Mouse (Mus musculus): ENCODE measurements at regions not wholly inside any gene's neighbourhood (a gene's known extent, or its start where the extent isn't known, plus 50 kb on each side); places are given as distances from the start of the nearest gene placed in this dataset.

DNA sequence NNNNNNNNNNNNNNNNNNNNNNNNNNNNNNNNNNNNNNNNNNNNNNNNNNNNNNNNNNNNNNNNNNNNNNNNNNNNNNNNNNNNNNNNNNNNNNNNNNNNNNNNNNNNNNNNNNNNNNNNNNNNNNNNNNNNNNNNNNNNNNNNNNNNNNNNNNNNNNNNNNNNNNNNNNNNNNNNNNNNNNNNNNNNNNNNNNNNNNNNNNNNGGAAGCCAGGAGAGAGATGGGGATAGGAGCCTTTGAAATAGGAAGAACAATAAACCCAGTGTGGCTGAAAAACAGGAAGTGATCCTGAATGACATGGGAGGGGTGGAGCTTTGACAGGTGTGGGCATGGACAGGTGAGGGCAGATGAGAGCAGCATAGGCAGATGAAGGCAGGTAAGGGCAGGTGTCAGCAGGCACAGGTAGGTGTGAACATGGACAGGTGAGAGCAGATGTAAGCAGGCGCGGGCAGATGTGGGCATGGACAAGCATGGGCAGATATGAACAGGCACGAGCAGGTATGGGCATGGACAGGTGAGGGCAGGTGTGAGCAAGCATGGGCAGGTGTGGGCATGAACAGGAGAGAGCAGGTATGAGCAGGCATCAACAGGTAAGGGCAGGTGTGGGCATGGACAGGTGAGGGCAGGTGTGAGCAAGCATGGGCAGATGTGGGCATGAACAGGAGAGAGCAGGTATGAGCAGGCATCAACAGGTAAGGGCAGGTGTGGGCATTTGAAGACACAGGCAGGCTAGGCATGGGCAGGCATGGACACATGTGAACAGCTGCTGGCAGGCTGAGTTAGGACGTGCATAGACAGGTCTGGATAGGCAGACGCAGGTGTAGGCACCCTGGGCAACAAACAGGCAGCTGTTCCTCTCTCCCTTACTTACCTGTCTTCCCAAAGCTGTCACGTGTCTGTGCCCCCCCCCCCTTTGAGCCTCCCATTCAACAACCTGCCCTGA, 135.2 kb upstream of the Zmiz1 start:
- H3K9ac ChIP-seq: no peak overlapping the region
- 0 out of 2 replicates have a peak, but pooled peaks have one; percentile 52 for ATAC-seq (ENCODE audit: insufficient number of reproducible peaks, insufficient read depth, low FRiP score, low TSS enrichment)

DNA sequence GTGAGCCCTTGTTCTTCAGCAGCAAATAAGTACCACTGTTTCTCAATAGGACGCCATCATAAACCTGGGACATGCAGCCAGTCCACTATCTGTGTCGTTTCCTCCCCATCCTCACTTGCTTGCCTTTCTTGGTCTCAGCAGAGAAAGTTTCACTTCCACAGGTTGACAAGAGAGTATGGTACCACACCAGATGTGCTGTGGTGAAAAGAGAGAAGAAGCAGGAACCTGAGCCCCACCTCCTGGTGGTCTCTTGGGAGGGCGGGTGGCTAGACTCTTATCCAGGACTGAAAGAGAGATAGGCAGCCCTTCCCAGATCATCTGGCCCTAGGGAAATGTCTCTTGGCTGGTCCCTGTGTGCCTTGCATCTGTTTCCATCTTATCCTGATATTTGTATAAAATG, 133.1 kb upstream of the Zmiz1 start:
- no peaks in the 10 kb centered on the region for H3K36me3 ChIP-seq
- 87% methylated on average over 3 of the region's 3 CpGs for WGBS
- no peak overlapping the region for H3K4me3 ChIP-seq
- H3K4me2 ChIP-seq (replicated peaks): no peak overlapping the region
- no peaks in the 10 kb centered on the region for H3K27me3 ChIP-seq
- H3K9me3 ChIP-seq: no peaks in the 10 kb centered on the region
- 0 out of 2 replicates have a peak, but pooled peaks cover 6% of the 10 kb centered on the region for H3K4me1 ChIP-seq
- H3K27ac ChIP-seq: no peak overlapping the region
- no peak for ATAC-seq (ENCODE audit: insufficient number of reproducible peaks, insufficient read depth, low FRiP score, low TSS enrichment)
- H3K9ac ChIP-seq: no peak overlapping the region

More for the DNA sequence above, 135.2 kb upstream of the Zmiz1 start:
- Histone ChIP-seq H3K27me3 (no peaks in the 10 kb centered on the region), H3K27ac (no peak overlapping the region), H3K4me1 (peaks cover 8% of the 10 kb centered on the region), H3K36me3 (no peaks in the 10 kb centered on the region), H3K9me3 (no peaks in the 10 kb centered on the region), H3K4me3 (no peak overlapping the region), H3K4me2 (replicated peaks) (no peak overlapping the region)
- 83% methylated on average over 6 of the region's 6 CpGs for WGBS

DNA sequence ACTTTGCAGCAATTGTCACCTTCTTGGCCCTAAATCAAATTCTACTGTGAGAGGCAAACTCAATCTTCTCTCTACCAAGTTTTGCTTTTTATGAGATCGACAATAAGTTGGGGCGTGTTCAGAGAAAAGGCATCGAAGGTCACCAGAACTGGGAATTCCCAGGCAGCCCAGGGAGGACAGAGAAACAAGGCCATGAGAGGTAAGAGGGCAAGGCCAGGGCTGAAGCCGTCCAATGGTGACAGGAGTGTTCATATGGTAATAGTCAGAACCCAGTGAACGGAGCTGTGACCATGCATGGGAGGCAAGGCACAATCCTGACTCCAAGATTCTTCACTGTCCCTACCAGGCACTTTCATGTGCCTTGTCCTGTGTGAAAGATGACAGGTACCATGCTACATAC, 130.8 kb upstream of the Zmiz1 start:
- Histone ChIP-seq H3K9ac (no peak overlapping the region), H3K27me3 (no peaks in the 10 kb centered on the region), H3K4me3 (no peak overlapping the region), H3K9me3 (no peaks in the 10 kb centered on the region), H3K36me3 (no peaks in the 10 kb centered on the region), H3K27ac (no peak overlapping the region), H3K4me1 (0 out of 2 replicates have a peak, but pooled peaks cover 4% of the 10 kb centered on the region), H3K4me2 (replicated peaks) (no peak overlapping the region)
- 84% methylated on average over 5 of the region's 5 CpGs for WGBS
- ATAC-seq (ENCODE audit: insufficient number of reproducible peaks, insufficient read depth, low FRiP score, low TSS enrichment): no peak

DNA sequence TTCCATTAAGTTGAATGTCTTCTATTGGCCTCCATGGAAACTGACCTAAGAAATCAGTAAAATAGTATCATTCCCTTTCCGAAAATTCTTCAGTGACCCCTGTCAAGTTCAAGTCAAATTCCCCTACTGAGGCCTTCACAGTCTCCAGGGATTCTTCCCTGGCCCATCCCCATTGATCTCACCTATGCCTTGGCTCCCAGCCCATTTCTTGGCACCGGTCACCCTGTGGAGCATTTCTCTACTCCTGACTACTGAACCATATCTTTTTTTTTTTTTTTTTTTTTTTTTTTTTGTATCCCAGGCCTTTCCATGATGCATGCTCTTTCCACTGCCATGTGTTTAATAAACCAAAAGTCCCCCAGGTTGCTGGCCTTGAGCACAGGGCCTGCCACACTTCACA, 124.8 kb upstream of the Zmiz1 start:
- Histone ChIP-seq H3K27ac (no peak overlapping the region), H3K36me3 (no peaks in the 10 kb centered on the region), H3K27me3 (no peaks in the 10 kb centered on the region), H3K4me1 (peaks cover 12% of the 10 kb centered on the region), H3K9me3 (0 out of 2 replicates have a peak, but pooled peaks cover 3% of the 10 kb centered on the region), H3K4me2 (replicated peaks) (no peak overlapping the region), H3K9ac (no peak overlapping the region), H3K4me3 (no peak overlapping the region)
- no peak for ATAC-seq (ENCODE audit: insufficient number of reproducible peaks, insufficient read depth, low FRiP score, low TSS enrichment)
- 94% methylated on average over 2 of the region's 2 CpGs for WGBS

DNA sequence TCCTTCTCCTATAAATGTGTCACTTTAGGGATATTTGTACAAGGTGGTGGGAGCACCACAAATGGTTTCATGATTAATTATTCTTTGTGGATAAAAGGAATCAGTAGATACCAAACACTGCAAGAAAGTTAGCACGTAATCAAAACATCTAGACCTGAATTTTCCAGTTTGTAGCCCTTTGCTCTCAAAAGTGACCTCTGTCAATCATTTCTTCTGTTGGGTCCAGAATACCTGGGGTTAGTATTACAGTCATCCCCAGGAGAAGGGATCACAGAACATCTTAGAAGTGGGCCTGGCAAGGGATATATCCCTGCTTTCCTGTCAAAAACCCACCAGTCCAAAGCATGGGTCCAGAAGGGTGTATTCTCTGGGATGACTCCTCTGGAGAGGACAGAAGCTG, 122.1 kb upstream of the Zmiz1 start:
- ATAC-seq (ENCODE audit: insufficient number of reproducible peaks, insufficient read depth, low FRiP score, low TSS enrichment): no peak
- Histone ChIP-seq H3K9ac (no peak overlapping the region), H3K4me1 (peaks cover 27% of the 10 kb centered on the region), H3K4me2 (replicated peaks) (no peak overlapping the region), H3K27me3 (no peaks in the 10 kb centered on the region), H3K9me3 (0 out of 2 replicates have a peak, but pooled peaks cover 3% of the 10 kb centered on the region), H3K27ac (no peak overlapping the region), H3K4me3 (no peak overlapping the region), H3K36me3 (no peaks in the 10 kb centered on the region)
- WGBS: 83% methylated on average over 1 of the region's 1 CpGs

DNA sequence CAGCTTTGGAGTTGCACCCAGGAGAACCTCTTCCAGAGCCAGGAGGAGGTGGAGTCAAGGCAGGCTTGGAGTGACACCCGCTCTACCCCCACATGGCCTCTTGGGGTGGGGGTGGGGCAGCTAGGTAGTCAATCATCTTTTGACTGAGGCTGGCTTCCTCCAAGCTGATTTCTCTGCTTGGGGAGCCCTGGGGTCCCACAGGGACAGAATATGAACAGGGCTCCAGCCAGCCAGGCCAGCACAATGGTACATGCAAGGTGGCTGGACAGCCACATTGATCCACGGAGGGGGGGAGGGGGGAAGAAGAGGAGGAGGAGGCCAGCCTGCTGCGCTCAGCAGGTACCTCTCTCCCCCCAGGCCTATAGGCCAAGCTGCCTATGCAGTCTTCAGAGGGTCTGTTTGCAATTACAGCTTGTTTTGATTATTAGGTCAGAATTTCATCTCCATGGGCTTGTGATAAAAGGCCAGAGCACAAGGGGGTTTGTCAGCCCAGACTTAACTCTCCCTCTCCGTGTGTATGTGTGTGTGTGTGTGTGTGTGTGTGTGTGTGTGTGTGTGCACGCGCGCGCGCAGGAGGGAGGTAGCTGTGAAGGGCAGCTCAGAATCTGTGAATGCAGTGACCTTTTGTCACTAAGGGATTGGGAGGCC, 120.5 kb upstream of the Zmiz1 start:
- 11% methylated on average over 4 of the region's 9 CpGs for WGBS
- H3K9me3 ChIP-seq: 0 out of 2 replicates have a peak, but pooled peaks cover 3% of the 10 kb centered on the region
- no peaks in the 10 kb centered on the region for H3K36me3 ChIP-seq
- H3K27me3 ChIP-seq: no peaks in the 10 kb centered on the region
- H3K4me2 ChIP-seq (replicated peaks): no peak overlapping the region
- H3K9ac ChIP-seq: no peak overlapping the region
- no peak overlapping the region for H3K4me3 ChIP-seq
- H3K27ac ChIP-seq: peak overlapping the region; percentile 55
- peak; percentile 54 for ATAC-seq (ENCODE audit: insufficient number of reproducible peaks, insufficient read depth, low FRiP score, low TSS enrichment)
- peaks cover 43% of the 10 kb centered on the region for H3K4me1 ChIP-seq

DNA sequence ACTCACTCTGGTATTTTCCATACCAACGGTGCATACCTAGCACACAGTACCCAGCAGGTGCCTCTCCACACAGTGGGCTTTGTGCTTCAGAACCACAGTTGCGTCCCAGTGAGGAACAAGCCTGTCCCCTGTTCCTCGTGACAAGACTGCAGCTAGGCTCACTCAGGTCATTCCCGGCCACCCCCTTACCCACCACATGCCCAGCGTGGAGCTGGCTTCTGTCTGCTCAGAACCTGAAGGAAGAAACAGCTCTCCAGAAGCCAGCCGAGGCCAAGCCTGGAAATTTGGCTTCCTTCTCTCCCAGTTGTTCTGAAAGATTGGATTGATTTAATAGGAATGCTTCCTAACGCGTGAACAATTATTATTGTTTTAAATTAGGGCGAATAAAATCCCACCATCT, 118.1 kb upstream of the Zmiz1 start:
- Histone ChIP-seq H3K4me3 (no peak overlapping the region), H3K9me3 (no peaks in the 10 kb centered on the region), H3K27me3 (no peaks in the 10 kb centered on the region), H3K27ac (0 out of 2 replicates have a peak overlapping the region, but pooled peaks have one; percentile 8), H3K4me1 (peaks cover 51% of the 10 kb centered on the region), H3K36me3 (no peaks in the 10 kb centered on the region), H3K4me2 (replicated peaks) (no peak overlapping the region), H3K9ac (no peak overlapping the region)
- 69% methylated on average over 9 of the region's 9 CpGs for WGBS
- no peak for ATAC-seq (ENCODE audit: insufficient number of reproducible peaks, insufficient read depth, low FRiP score, low TSS enrichment)

DNA sequence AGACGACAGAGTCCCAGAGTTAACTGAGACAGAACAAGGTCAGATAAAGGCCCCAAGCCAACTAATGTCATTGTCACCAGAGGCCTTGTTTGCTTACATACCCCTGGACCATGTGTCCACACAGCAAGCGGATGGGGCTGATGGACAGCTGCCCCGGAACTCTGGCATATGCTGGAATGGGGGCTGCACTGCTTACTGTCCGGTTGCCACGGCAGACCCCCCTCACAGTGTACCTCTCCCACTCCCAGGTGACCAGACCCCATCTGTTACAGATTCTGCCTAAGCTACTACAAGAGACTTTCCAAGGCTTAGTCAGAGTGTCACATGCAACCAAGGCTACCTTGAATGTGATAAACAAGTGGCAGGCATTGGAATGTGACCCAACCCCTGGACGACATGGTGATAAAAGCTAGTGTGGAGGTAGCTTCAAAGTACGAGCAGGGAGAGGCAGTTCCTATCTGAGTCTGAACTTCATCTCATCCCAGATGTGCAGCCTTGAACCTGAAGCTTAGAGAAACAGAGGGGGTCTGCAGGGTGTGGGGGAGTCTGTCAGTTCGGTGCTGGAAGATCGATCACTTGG, 117.0 kb upstream of the Zmiz1 start:
- Histone ChIP-seq H3K4me1 (peaks cover 55% of the 10 kb centered on the region), H3K36me3 (no peaks in the 10 kb centered on the region), H3K27ac (no peak overlapping the region), H3K4me2 (replicated peaks) (no peak overlapping the region), H3K27me3 (no peaks in the 10 kb centered on the region), H3K4me3 (no peak overlapping the region), H3K9me3 (no peaks in the 10 kb centered on the region), H3K9ac (no peak overlapping the region)
- 56% methylated on average over 9 of the region's 9 CpGs for whole genome bisulfite sequencing
- ATAC-seq (ENCODE audit: insufficient number of reproducible peaks, insufficient read depth, low FRiP score, low TSS enrichment): no peak

DNA sequence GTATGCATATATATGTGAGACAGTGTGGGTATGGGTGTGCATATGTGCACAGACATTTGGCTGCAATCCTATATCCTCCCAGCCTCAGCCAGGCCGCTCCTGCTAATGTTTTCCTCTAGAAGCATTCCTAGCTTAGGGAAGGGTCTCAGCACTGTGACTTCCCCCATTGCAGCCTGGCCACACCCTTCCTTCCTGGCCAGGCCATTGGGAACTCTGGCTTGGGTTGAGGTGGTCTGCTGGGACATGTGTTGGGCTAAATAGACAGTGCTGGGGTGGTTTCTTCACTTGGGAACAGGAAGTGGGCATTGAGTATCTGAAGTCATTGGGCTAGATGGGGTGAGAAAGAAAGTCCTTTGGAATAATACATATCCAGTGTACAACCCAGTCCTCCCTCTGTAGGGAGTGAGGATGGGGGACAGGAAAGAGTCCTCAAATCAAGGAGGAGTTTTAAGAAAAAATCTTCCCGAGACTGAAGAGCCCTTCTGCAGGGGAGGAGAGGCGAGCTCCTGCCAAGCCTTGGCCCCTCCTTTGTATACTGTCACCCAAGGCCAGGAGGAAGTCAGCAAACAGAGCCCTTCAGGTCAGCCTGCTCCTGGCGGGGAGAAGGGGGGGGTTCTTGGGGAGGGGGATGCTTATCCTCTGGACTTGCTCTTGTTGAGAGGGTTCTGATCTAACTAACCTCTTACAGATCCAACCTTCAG, 116.0 kb upstream of the Zmiz1 start:
- H3K36me3 ChIP-seq: no peaks in the 10 kb centered on the region
- peaks cover 55% of the 10 kb centered on the region for H3K4me1 ChIP-seq
- H3K4me3 ChIP-seq: no peak overlapping the region
- no peaks in the 10 kb centered on the region for H3K9me3 ChIP-seq
- 37% methylated on average over 4 of the region's 4 CpGs for WGBS
- no peaks in the 10 kb centered on the region for H3K27me3 ChIP-seq
- H3K4me2 ChIP-seq (replicated peaks): no peak overlapping the region
- no peak for ATAC-seq (ENCODE audit: insufficient number of reproducible peaks, insufficient read depth, low FRiP score, low TSS enrichment)
- no peak overlapping the region for H3K27ac ChIP-seq
- no peak overlapping the region for H3K9ac ChIP-seq

DNA sequence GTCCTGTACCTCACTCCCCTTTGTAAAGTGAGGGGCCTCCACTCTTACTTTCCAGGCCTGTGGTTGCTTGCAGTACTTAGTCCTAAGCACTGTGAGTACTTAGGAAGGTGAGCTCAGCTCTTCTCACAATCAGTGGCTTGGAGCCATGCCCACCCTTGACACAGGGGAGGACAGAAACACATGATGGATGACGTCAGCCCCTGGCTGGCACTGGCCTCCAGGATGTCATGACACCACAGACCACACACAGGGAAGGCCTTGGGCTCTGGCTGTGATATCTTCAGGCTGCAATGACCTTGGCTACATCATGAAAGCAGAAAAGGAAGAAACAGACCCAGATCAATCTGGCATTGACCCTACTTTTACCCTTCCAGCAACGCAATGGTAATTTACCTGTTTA, 113.0 kb upstream of the Zmiz1 start:
- no peak overlapping the region for H3K4me3 ChIP-seq
- no peaks in the 10 kb centered on the region for H3K36me3 ChIP-seq

DNA sequence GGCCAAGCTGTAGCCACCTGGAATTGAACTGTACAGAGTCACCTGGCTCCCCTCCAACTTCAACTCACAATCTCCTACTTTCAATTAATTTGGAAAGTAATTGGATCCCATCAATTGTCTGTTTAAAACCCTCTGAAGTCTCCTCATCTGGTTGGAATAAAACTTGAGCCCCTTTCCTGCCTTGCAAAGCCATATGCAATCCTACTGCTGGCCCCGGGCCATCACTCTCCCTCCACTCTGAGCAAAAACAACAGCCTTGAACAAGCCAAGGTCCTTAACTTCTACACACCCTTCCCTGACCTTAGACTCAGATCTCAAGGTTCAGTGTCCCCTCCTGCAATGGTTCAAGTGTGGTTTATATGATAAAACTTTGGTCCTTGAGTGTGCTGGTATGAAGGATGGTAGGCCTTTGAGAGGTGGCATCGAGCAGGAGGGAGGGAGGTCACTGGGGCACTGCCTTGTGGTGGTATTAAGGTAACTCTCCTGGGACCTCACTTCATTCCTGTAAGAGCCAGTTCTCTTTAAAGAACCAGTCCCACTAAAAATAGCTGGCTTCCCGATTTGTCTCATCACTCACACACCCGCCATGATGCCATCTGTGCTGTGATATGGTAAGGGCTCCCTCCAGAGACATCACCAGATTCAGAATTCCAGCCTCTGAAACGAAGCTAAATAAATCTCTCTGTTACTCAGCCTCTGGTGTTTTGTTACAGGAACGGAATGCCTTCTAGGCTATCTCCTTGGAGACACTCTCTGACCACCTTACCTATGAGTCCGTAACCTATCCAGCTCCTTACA, 112.0 kb upstream of the Zmiz1 start:
- Histone ChIP-seq H3K36me3 (no peaks in the 10 kb centered on the region), H3K4me3 (no peak overlapping the region), H3K4me2 (replicated peaks) (no peak overlapping the region), H3K9ac (no peak overlapping the region), H3K27ac (no peak overlapping the region), H3K9me3 (no peaks in the 10 kb centered on the region), H3K27me3 (no peaks in the 10 kb centered on the region), H3K4me1 (peaks cover 40% of the 10 kb centered on the region)
- 60% methylated on average over 7 of the region's 7 CpGs for WGBS
- ATAC-seq (ENCODE audit: insufficient number of reproducible peaks, insufficient read depth, low FRiP score, low TSS enrichment): no peak; the same call in 1 of the 2 replicates

More for the DNA sequence above, 113.0 kb upstream of the Zmiz1 start:
- Histone ChIP-seq H3K4me2 (replicated peaks) (no peak overlapping the region), H3K27me3 (no peaks in the 10 kb centered on the region), H3K4me1 (peaks cover 46% of the 10 kb centered on the region), H3K9me3 (no peaks in the 10 kb centered on the region), H3K9ac (no peak overlapping the region), H3K27ac (no peak overlapping the region)
- WGBS: 30% methylated on average over 2 of the region's 2 CpGs
- ATAC-seq (ENCODE audit: insufficient number of reproducible peaks, insufficient read depth, low FRiP score, low TSS enrichment): no peak

Data from embryonic facial prominence, embryonic 12.5 days (tissue).